Mouse (Mus musculus) limb, embryonic 11.5 days (tissue): ENCODE data around the gene Olfr1369-ps1. TPM values are rescaled to one million over a fixed set of nuclear protein-coding genes. Genes with fewer than 3 reads are reported as not detected.
"Not testable (repeated sequence)": the region's sequence is repeated elsewhere in the genome, so short reads cannot be mapped to it uniquely, and the experiment has no call there.

Source experiments
- ATAC-seq: fragments of 200-750 bp; cut with Nextera tagmentation; 2 replicates; pipeline ENCODE4 v1.8.0; 2017; ENCODE audit warnings: low read depth; ENCODE audit not compliant: insufficient number of reproducible peaks, low FRiP score, low TSS enrichment
- DNase-seq: peaks from one replicate; pipeline ENCODE4 v3.0.0-alpha.2; 2015; ENCODE audit warnings: low spot score
- H3K27ac ChIP-seq: fragments of 300-500 bp; sonication (generic); replicated peaks from 2 replicates; pipeline ENCODE4 v1.5.1; 2014; ENCODE audit warnings: low read depth, mild to moderate bottlenecking, low read length
- H3K27me3 ChIP-seq: fragments of 300-500 bp; sonication (generic); 2 replicates; pipeline ENCODE4 v1.6.1; 2014; ENCODE audit warnings: mild to moderate bottlenecking, low read length, mixed read lengths; ENCODE audit not compliant: control insufficient read depth, insufficient read depth
- H3K36me3 ChIP-seq: fragments of 300-500 bp; sonication (generic); 2 replicates; pipeline ENCODE4 v1.6.1; 2014; ENCODE audit warnings: mild to moderate bottlenecking, low read length, moderate library complexity, mixed read lengths; ENCODE audit not compliant: control insufficient read depth, insufficient read depth
- H3K4me1 ChIP-seq: fragments of 300-500 bp; sonication (generic); 2 replicates; pipeline ENCODE4 v1.6.1; 2014; ENCODE audit warnings: low read length, mixed read lengths; ENCODE audit not compliant: control insufficient read depth, insufficient read depth
- H3K4me2 ChIP-seq: fragments of 300-500 bp; sonication (generic); 2 replicates; pipeline ENCODE4 v1.6.1; 2014; ENCODE audit warnings: low read depth, mild to moderate bottlenecking, moderate library complexity; ENCODE audit not compliant: severe bottlenecking
- H3K4me3 ChIP-seq: fragments of 300-500 bp; sonication (generic); 2 replicates; pipeline ENCODE4 v1.5.1; 2014; ENCODE audit warnings: low read depth, low read length
- H3K9ac ChIP-seq: fragments of 300-500 bp; sonication (generic); 2 replicates; pipeline ENCODE4 v1.6.1; 2014; ENCODE audit warnings: mild to moderate bottlenecking, low read length
- H3K9me3 ChIP-seq: fragments of 300-500 bp; sonication (generic); 2 replicates; pipeline ENCODE4 v1.6.1; 2016; ENCODE audit warnings: low read length; ENCODE audit not compliant: control insufficient read depth
- WGBS: fragments of 180-500 bp; shearing (Covaris S2); extraction: QIAGEN DNeasy Blood & Tissue Kit; methylation state at CpG from one replicate; pipeline ENCODE4 v1.1.7; 2014; 5-methylcytosine and 5-hydroxymethylcytosine counted together
- polyA plus RNA-seq: library from polyadenylated mRNA; unstranded; fragments of >200 nt; fragmentation: Nextera tagmentation; extraction: Ambion mirVana; gene quantifications from 2 replicates; pipeline ENCODE4 v1.2.1, GENCODE M21; 2014

Gene Olfr1369-ps1
- not detected in 2 replicates for polyA plus RNA-seq

GRCm38 (mm10) chr13:21111183-21111582, at the start of gene Olfr1369-ps1:
Gene Olfr1369-ps1 (plus strand): TSS chr13:21111483.
- H3K9me3 ChIP-seq, H3K36me3 ChIP-seq, H3K9ac ChIP-seq, H3K27me3 ChIP-seq, H3K27ac ChIP-seq, DNase-seq, H3K4me2 ChIP-seq, H3K4me1 ChIP-seq, H3K4me3 ChIP-seq, ATAC-seq: not testable (repeated sequence)
- 80% methylated on average over 3 of the region's 3 CpGs for WGBS

GRCm38 (mm10) chr13:21066021-21066420, 45.3 kb upstream of the Olfr1369-ps1 start:
- no peaks in the 10 kb centered on the region for H3K27me3 ChIP-seq
- H3K4me3 ChIP-seq = no peak overlapping the region
- no peaks in the 10 kb centered on the region for H3K9me3 ChIP-seq
- H3K27ac ChIP-seq = no peak overlapping the region
- no peaks in the 10 kb centered on the region for H3K36me3 ChIP-seq
- DNase-seq (no peak), ATAC-seq (no peak)
- no peaks in the 10 kb centered on the region for H3K4me1 ChIP-seq
- 91% methylated on average over 2 of the region's 2 CpGs for WGBS
- H3K4me2 ChIP-seq = no peak overlapping the region
- no peak overlapping the region for H3K9ac ChIP-seq

DNA sequence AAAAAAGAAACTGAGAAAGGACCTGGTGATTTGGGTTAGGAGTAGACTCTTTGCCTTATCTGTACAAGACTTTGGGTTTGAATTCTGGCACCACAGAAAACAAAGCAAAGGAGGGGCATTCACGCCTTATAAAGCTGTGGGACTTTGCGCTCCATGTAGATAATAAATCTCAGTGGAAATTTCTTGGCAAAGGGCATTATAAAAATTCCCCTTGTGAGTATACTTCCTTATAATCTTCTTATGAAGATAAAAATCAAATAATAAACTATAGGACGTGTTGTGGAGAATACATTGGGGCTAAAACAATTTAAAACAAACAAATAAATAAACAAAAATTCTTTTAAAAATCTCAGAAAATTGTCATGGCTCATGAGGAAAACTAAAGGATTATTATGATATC, 36.4 kb upstream of the Olfr1369-ps1 start, which contains the start of gene Olfr1370:
TSS of gene Olfr1370 (minus strand) at position 101 of the 400 bp plus-strand sequence.
- WGBS = 84% methylated on average over 3 of the region's 3 CpGs
- H3K27me3 ChIP-seq = no peaks in the 10 kb centered on the region
- no peak for ATAC-seq

GRCm38 (mm10) chr13:21082686-21083085, 28.6 kb upstream of the Olfr1369-ps1 start:
- H3K9me3 ChIP-seq = no peaks in the 10 kb centered on the region
- H3K27me3 ChIP-seq = no peaks in the 10 kb centered on the region
- ATAC-seq (no peak), DNase-seq (no peak)
- H3K4me3 ChIP-seq = no peak overlapping the region
- no peak overlapping the region for H3K27ac ChIP-seq
- WGBS = 84% methylated on average over 2 of the region's 2 CpGs
- no peaks in the 10 kb centered on the region for H3K36me3 ChIP-seq
- H3K4me2 ChIP-seq = no peak overlapping the region
- no peaks in the 10 kb centered on the region for H3K4me1 ChIP-seq
- no peak overlapping the region for H3K9ac ChIP-seq

More for the DNA sequence above, 36.4 kb upstream of the Olfr1369-ps1 start, which contains the start of gene Olfr1370:
- Histone ChIP-seq H3K36me3 (no peaks in the 10 kb centered on the region), H3K9me3 (no peaks in the 10 kb centered on the region), H3K4me2 (no peak within 1 kb of the TSS), H3K27ac (no peak within 1 kb of the TSS), H3K9ac (no peak within 1 kb of the TSS), H3K4me1 (no peaks in the 10 kb centered on the region), H3K4me3 (no peak within 1 kb of the TSS)
- DNase-seq = no peak

- no peak overlapping the region for H3K4me3 ChIP-seq
- H3K36me3 ChIP-seq = no peaks in the 10 kb centered on the region
- no peaks in the 10 kb centered on the region for H3K9me3 ChIP-seq
- no peaks in the 10 kb centered on the region for H3K4me1 ChIP-seq
- H3K4me2 ChIP-seq = no peak overlapping the region
- H3K9ac ChIP-seq = no peak overlapping the region
- WGBS = 88% methylated on average over 3 of the region's 3 CpGs
- ATAC-seq (no peak; the same call in 1 of the 2 replicates), DNase-seq (no peak)
- H3K27me3 ChIP-seq = no peaks in the 10 kb centered on the region
- no peak overlapping the region for H3K27ac ChIP-seq
These were observed 1.5 kb upstream of the Olfr1369-ps1 start for GRCm38 (mm10) chr13:21109759-21110158.

DNA sequence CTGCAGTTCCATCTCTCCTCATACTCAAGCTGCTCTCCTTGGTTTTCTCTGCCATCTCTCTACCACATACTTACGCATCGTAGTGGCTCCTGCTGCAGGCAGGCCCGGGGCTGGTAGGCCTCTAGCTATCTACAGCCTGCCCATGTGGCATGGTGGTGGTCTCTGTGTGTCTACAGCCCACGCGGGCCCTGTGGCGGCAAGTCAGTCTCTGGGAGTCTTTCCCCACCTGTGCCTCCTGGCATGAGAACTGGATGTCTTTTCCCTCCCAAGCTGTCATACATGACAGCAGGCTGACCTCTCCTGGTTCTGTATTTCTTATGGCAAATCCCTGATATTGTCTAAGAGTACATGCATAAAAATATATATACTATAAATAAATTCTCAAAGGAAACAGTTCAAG, 842 bp upstream of the Olfr1369-ps1 start:
- ATAC-seq (no peak), DNase-seq (no peak)
- no peak overlapping the region for H3K27ac ChIP-seq

GRCm38 (mm10) chr13:21114121-21114520, 2.8 kb downstream of the Olfr1369-ps1 start:
- Histone ChIP-seq H3K27me3 (no peaks in the 10 kb centered on the region), H3K9ac (no peak overlapping the region), H3K36me3 (no peaks in the 10 kb centered on the region), H3K4me1 (no peaks in the 10 kb centered on the region), H3K9me3 (no peaks in the 10 kb centered on the region), H3K27ac (no peak overlapping the region), H3K4me2 (no peak overlapping the region), H3K4me3 (no peak overlapping the region)
- DNase-seq (no peak), ATAC-seq (no peak)
- whole genome bisulfite sequencing = 90% methylated on average over 4 of the region's 4 CpGs

More for the DNA sequence above, 842 bp upstream of the Olfr1369-ps1 start:
- H3K9ac ChIP-seq = no peak overlapping the region
- no peak overlapping the region for H3K4me3 ChIP-seq
- H3K36me3 ChIP-seq = no peaks in the 10 kb centered on the region
- H3K4me2 ChIP-seq = no peak overlapping the region
- H3K9me3 ChIP-seq = no peaks in the 10 kb centered on the region
- WGBS = 89% methylated on average over 6 of the region's 6 CpGs
- no peaks in the 10 kb centered on the region for H3K27me3 ChIP-seq
- no peaks in the 10 kb centered on the region for H3K4me1 ChIP-seq

GRCm38 (mm10) chr13:21129339-21129738, 18.1 kb downstream of the Olfr1369-ps1 start, which contains the start of gene Olfr263:
Gene Olfr263 (plus strand): TSS chr13:21129639.
- not testable (repeated sequence) for H3K27ac ChIP-seq, H3K27me3 ChIP-seq, ATAC-seq, H3K9me3 ChIP-seq, H3K4me2 ChIP-seq, H3K36me3 ChIP-seq, H3K9ac ChIP-seq, DNase-seq, H3K4me3 ChIP-seq, H3K4me1 ChIP-seq
- WGBS = 87% methylated on average over 3 of the region's 3 CpGs

GRCm38 (mm10) chr13:21142421-21142820, 31.1 kb downstream of the Olfr1369-ps1 start:
- ATAC-seq = no peak
- Histone ChIP-seq H3K9ac (no peak overlapping the region), H3K27me3 (no peaks in the 10 kb centered on the region), H3K36me3 (no peaks in the 10 kb centered on the region), H3K4me3 (no peak overlapping the region), H3K4me1 (no peaks in the 10 kb centered on the region), H3K9me3 (no peaks in the 10 kb centered on the region), H3K27ac (no peak overlapping the region), H3K4me2 (no peak overlapping the region)
- DNase-seq = no peak
- 38% methylated on average over 8 of the region's 8 CpGs for WGBS
